Mouse (Mus musculus): Measurements from ENCODE around the gene Higd1a. TPM values are rescaled to one million over a fixed set of nuclear protein-coding genes. Genes with fewer than 3 reads are reported as not detected.

Gene Higd1a
- polyA plus RNA-seq, 1 experiment, result 128 TPM

DNA sequence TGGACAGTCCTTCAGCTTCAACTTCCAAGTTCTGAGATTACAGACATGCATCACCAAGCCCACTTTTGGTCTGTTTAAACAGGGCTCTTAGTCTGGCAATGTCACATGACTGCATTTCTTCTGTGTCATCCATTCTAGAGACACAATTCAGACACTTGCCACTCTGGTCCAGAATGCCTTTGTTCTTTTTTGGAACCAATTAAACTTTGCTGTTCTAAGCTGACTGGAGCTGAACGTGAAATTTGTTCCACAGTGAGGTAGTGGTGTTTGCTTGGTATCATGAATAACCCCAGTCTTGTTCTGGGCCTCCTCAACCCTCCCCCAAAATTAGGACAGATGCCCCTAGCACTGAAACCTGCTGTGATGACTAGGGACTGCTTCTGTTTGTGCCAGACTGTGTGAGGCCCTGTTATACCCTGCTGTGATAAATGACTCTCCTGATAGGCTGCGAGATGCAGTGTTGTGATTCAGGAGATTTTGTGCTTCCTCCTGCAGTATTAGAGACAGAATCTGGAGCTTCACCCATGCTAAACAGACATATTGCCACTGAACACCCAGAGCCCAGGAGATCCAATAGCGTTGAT, 7.4 kb upstream of the Higd1a start:
- Histone ChIP-seq H3K4me3 (replicated peaks; ENCODE audit: insufficient read depth, low read depth, low read length) (no peak overlapping the region), H3K27me3 (ENCODE audit: control insufficient read depth, insufficient read depth, low read length) (no peaks in the 10 kb centered on the region), H3K4me1 (ENCODE audit: control insufficient read depth, insufficient read depth, low read length) (peaks cover 4% of the 10 kb centered on the region; the same call in 1 of the 2 replicates), H3K27ac (ENCODE audit: insufficient read depth, low read length) (no peak overlapping the region)
- WGBS, result 37% methylated on average over 3 of the region's 3 CpGs
- DNase-seq, result no peak
- no peak for TF ChIP-seq POLR2A (IDR thresholded peaks at IDR 0.05; ENCODE audit: borderline replicate concordance, insufficient read depth, low read length)
- TF ChIP-seq CTCF (IDR thresholded peaks at IDR 0.05; ENCODE audit: borderline replicate concordance, insufficient read depth, low read depth, low read length), result no peak

DNA sequence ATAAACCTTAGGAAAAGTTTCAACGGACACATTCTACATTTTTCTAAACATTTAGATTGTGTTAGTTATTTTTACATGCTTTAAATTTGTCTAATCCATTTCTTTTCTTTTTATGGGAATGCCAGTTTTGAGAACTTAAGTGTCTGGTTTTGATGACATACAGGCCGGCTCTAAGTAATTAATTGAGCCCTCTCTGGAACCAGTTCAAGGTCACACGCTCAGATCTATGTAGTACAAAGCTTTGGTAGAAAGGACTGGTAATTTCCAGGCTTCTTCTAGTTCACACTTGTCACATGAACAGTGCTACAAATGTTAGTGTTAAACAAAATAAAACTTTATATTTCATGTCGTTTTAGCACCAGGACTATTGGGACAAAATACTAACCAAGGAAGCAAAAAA, 6.7 kb upstream of the Higd1a start:
- TF ChIP-seq POLR2A (IDR thresholded peaks at IDR 0.05; ENCODE audit: borderline replicate concordance, insufficient read depth, low read length) (no peak), CTCF (IDR thresholded peaks at IDR 0.05; ENCODE audit: borderline replicate concordance, insufficient read depth, low read depth, low read length) (no peak)
- no peak for DNase-seq
- 71% methylated on average over 4 of the region's 4 CpGs for WGBS
- Histone ChIP-seq H3K4me1 (ENCODE audit: control insufficient read depth, insufficient read depth, low read length) (peaks cover 4% of the 10 kb centered on the region; the same call in 1 of the 2 replicates), H3K4me3 (replicated peaks; ENCODE audit: insufficient read depth, low read depth, low read length) (no peak overlapping the region), H3K27me3 (ENCODE audit: control insufficient read depth, insufficient read depth, low read length) (no peaks in the 10 kb centered on the region), H3K27ac (ENCODE audit: insufficient read depth, low read length) (no peak overlapping the region)

DNA sequence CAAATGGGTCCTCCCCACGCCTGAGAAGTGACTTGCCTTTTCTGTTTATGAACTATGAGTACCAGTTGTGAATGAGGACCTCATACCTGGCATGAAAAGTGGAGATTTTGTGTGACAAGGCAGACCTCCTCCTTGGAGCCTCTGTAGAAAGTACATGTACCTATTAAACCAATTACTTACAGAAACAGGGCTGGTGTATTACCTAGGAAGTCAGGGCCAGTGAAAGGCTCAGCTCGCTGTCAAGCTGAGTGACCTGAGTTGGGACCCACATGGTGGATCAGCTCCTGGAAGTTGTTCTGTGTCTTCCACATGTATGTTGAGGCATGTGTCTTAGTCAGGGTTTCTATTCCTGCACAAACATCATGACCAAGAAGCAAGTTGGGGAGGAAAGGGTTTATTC, 2.8 kb upstream of the Higd1a start:
- Histone ChIP-seq H3K27me3 (ENCODE audit: control insufficient read depth, insufficient read depth, low read length) (no peaks in the 10 kb centered on the region), H3K4me3 (replicated peaks; ENCODE audit: insufficient read depth, low read depth, low read length) (no peak overlapping the region), H3K27ac (ENCODE audit: insufficient read depth, low read length) (no peak overlapping the region), H3K4me1 (ENCODE audit: control insufficient read depth, insufficient read depth, low read length) (peaks cover 4% of the 10 kb centered on the region; the same call in 1 of the 2 replicates)
- WGBS, result 89% methylated on average over 2 of the region's 2 CpGs
- no peak for TF ChIP-seq CTCF (IDR thresholded peaks at IDR 0.05; ENCODE audit: borderline replicate concordance, insufficient read depth, low read depth, low read length)
- DNase-seq, result no peak

DNA sequence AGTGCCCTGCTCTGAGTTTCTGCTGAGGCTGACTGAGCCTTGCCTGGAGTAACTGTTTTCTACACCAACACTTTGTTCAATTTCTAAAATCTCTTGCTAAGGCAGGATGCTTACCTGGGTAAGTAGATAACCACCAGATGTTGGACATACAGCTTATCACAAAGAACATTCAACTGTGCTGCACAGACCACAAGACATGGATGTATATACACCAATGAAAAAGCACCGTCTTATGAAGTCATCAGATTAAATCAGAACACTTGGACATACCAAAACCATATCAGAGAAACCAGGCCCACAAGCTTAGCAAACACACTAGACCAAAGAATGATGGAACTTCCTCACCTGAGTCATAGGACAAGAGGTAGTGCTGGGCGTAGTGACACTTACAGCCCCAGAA, 1.2 kb upstream of the Higd1a start:
- DNase-seq, result no peak
- 99% methylated on average over 2 of the region's 2 CpGs for WGBS
- Histone ChIP-seq H3K4me3 (replicated peaks; ENCODE audit: insufficient read depth, low read depth, low read length) (no peak overlapping the region), H3K27ac (ENCODE audit: insufficient read depth, low read length) (no peak overlapping the region), H3K27me3 (ENCODE audit: control insufficient read depth, insufficient read depth, low read length) (no peaks in the 10 kb centered on the region), H3K4me1 (ENCODE audit: control insufficient read depth, insufficient read depth, low read length) (no peaks in the 10 kb centered on the region)
- no peak for TF ChIP-seq POLR2A (IDR thresholded peaks at IDR 0.05; ENCODE audit: borderline replicate concordance, insufficient read depth, low read length)
- TF ChIP-seq CTCF (IDR thresholded peaks at IDR 0.05; ENCODE audit: borderline replicate concordance, insufficient read depth, low read depth, low read length), result no peak

DNA sequence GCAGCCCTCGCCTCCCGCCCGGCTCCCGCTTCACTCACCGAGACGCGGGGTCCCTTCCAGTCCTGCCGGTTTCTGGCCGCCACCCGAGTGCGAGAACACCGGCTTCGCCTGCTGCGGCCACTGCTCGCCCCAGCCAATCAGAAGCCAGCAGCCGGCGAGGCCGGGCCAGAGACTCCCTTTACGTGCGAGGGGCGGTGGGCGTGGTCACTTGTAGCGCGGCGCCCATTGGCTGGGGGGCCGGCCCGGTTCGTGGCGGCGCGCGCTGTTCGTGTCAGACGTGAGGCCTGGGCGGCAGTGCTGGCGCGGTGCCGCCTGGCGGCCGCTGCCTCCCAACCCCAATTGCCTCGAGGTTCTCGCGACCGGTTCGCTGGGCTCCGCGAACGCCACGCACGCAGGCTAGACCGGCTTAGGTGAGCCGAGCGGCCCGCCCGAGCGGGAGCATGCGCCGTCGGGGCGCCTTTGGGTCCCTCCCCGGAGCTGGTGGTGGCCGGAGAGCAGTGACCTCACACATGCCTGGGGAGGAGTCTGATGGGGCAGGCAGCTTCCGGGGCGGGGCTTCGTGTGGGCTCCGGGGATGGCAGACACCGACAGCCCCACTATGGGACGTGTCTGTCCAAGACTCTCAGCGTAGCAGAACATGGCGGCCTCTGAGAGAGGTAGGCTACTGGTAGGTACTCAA, 549 bp downstream of the Higd1a start:
- under 1% methylated on average over 70 of the region's 70 CpGs for WGBS
- Histone ChIP-seq H3K4me1 (ENCODE audit: control insufficient read depth, insufficient read depth, low read length) (no peaks in the 10 kb centered on the region), H3K27ac (ENCODE audit: insufficient read depth, low read length) (peak overlapping the region; percentile 90; the same call in 1 of the 2 replicates)

DNA sequence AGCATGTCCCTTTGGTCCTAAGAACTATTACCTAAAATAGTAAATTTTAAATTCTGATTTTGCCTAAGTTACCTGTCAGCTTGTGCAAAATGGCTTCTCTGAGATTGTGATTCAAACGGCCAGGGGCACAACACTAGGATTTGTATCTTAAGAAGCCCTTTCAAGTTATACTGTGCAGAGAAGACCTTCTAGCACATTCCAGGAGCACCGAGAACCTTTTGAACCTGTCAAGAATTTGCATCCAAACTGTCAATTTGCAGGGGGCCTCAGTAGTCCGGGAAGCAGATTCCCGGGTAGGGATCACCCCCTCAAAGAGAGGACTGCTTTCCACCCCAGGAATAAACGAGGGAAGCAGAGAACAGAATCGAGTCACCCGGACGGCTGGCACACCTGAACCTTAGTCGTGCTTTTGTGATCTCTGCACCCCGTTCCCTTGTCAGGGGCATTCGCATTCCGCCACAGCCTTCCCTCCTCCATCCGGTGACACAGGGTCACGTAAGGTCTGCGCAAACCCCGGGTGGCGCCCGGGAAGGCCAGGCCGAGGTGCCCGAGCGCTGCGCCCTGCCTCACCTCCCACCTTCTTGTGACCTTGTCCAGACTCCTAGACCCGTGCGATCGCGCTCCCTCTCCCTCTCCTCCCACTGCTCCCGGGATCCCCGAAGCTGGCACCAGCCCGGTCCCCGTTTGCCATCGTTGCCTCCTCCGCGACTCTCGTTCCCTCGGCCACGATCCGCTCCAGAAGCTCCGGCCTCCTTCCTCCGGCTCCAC, 1.3 kb downstream of the Higd1a start:
- TF ChIP-seq CTCF (IDR thresholded peaks at IDR 0.05; ENCODE audit: borderline replicate concordance, insufficient read depth, low read depth, low read length), result no peak
- TF ChIP-seq POLR2A (IDR thresholded peaks at IDR 0.05; ENCODE audit: borderline replicate concordance, insufficient read depth, low read length), result no peak
- no peaks in the 10 kb centered on the region for H3K27me3 ChIP-seq (ENCODE audit: control insufficient read depth, insufficient read depth, low read length)
- under 1% methylated on average over 39 of the region's 39 CpGs for WGBS
- DNase-seq, result no peak
- no peaks in the 10 kb centered on the region for H3K4me1 ChIP-seq (ENCODE audit: control insufficient read depth, insufficient read depth, low read length)
- peak overlapping the region; percentile 97 for H3K4me3 ChIP-seq (replicated peaks; ENCODE audit: insufficient read depth, low read depth, low read length)
- H3K27ac ChIP-seq (ENCODE audit: insufficient read depth, low read length), result peak overlapping the region; percentile 72

More for the DNA sequence above, 549 bp downstream of the Higd1a start:
- DNase-seq, result peak; percentile 97
- peak overlapping the region; percentile 97 for H3K4me3 ChIP-seq (replicated peaks; ENCODE audit: insufficient read depth, low read depth, low read length)
- no peaks in the 10 kb centered on the region for H3K27me3 ChIP-seq (ENCODE audit: control insufficient read depth, insufficient read depth, low read length)
- TF ChIP-seq CTCF (IDR thresholded peaks at IDR 0.05; ENCODE audit: borderline replicate concordance, insufficient read depth, low read depth, low read length) (no peak), POLR2A (IDR thresholded peaks at IDR 0.05; ENCODE audit: borderline replicate concordance, insufficient read depth, low read length) (peak; percentile 46; the same call in 1 of the 2 replicates)

DNA sequence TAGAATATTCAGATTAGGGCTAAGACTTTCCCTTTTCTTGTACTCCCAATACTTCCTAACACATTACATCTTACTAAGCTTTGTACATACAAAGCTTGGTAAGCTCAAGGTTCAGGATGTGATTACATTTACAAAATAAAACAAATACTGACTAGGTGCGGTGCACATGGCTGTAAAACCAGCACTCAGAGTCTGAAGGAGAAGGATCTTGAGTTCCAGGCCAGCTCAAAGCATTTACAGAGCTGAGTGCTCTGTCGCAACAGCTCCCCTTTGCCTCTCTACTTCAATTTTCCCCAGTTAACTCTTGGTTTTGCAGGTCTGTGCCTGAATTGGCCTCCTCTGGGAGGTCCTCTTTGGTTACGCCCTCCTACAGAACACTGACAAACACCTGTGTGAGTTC, 3.9 kb downstream of the Higd1a start:
- TF ChIP-seq POLR2A (IDR thresholded peaks at IDR 0.05; ENCODE audit: borderline replicate concordance, insufficient read depth, low read length) (no peak), CTCF (IDR thresholded peaks at IDR 0.05; ENCODE audit: borderline replicate concordance, insufficient read depth, low read depth, low read length) (no peak)
- 98% methylated on average over 3 of the region's 3 CpGs for WGBS
- no peaks in the 10 kb centered on the region for H3K27me3 ChIP-seq (ENCODE audit: control insufficient read depth, insufficient read depth, low read length)
- DNase-seq, result no peak
- no peak overlapping the region for H3K4me3 ChIP-seq (replicated peaks; ENCODE audit: insufficient read depth, low read depth, low read length)
- no peaks in the 10 kb centered on the region for H3K4me1 ChIP-seq (ENCODE audit: control insufficient read depth, insufficient read depth, low read length)
- H3K27ac ChIP-seq (ENCODE audit: insufficient read depth, low read length), result no peak overlapping the region
